Mouse (Mus musculus) cerebellum, adult 9-10 months (tissue): ENCODE measurements at regions not wholly inside any gene's neighbourhood (a gene's known extent, or its start where the extent isn't known, plus 50 kb on each side); places are given as distances from the start of the nearest gene placed in this dataset.
"Not testable (repeated sequence)": the region's sequence is repeated elsewhere in the genome, so short reads cannot be mapped to it uniquely, and the experiment has no call there.

Experiments
- DNase-seq: peaks from one replicate; pipeline ENCODE4 v3.0.0; 2022

- no peak for DNase-seq
Measured at GRCm38 (mm10) chr16:93335322-93336111, 268.3 kb downstream of the Setd4 start.

- DNase-seq, result no peak
Measured at GRCm38 (mm10) chr16:93333654-93334053, 270.2 kb downstream of the Setd4 start.

- DNase-seq, result no peak
Measured at GRCm38 (mm10) chr16:93328680-93329395, 275.0 kb downstream of the Setd4 start.

GRCm38 (mm10) chr16:93324911-93325310, 279.0 kb downstream of the Setd4 start:
- DNase-seq, result no peak

GRCm38 (mm10) chr16:93323172-93323571, 280.7 kb downstream of the Setd4 start:
- no peak for DNase-seq

- DNase-seq, result no peak
Measured at GRCm38 (mm10) chr16:93319581-93319980, 284.3 kb downstream of the Setd4 start.

GRCm38 (mm10) chr16:93311644-93312043, 292.2 kb downstream of the Setd4 start:
- no peak for DNase-seq

- DNase-seq, result no peak
Measured at GRCm38 (mm10) chr16:93308666-93309360, 295.1 kb downstream of the Setd4 start.

- no peak for DNase-seq
Measured at GRCm38 (mm10) chr16:93306951-93307350, 296.9 kb downstream of the Setd4 start.

- not testable (repeated sequence) for DNase-seq
Measured at GRCm38 (mm10) chr16:93306140-93306539, 297.7 kb downstream of the Setd4 start.

GRCm38 (mm10) chr16:93294430-93294829, 309.4 kb downstream of the Setd4 start:
- DNase-seq, result no peak

GRCm38 (mm10) chr16:93292965-93293653, 310.8 kb downstream of the Setd4 start:
- DNase-seq, result peak; percentile 46

GRCm38 (mm10) chr16:93292181-93292834, 311.6 kb downstream of the Setd4 start:
- no peak for DNase-seq

- no peak for DNase-seq
Measured at GRCm38 (mm10) chr16:93288036-93288435, 315.8 kb downstream of the Setd4 start.

GRCm38 (mm10) chr16:93287520-93287919, 316.3 kb downstream of the Setd4 start:
- no peak for DNase-seq

GRCm38 (mm10) chr16:93286816-93287215, 317.0 kb downstream of the Setd4 start:
- no peak for DNase-seq

- no peak for DNase-seq
Measured at GRCm38 (mm10) chr16:93285191-93285590, 318.7 kb downstream of the Setd4 start.

GRCm38 (mm10) chr16:93281715-93282114, 322.1 kb downstream of the Setd4 start:
- no peak for DNase-seq

GRCm38 (mm10) chr16:93272636-93273035, 331.2 kb downstream of the Setd4 start:
- DNase-seq, result no peak

GRCm38 (mm10) chr16:93272146-93272545, 331.7 kb downstream of the Setd4 start:
- no peak for DNase-seq

GRCm38 (mm10) chr16:93264061-93264585, 339.7 kb downstream of the Setd4 start:
- no peak for DNase-seq

GRCm38 (mm10) chr16:93263141-93263815, 340.6 kb downstream of the Setd4 start:
- no peak for DNase-seq
